Mouse (Mus musculus) kidney, embryonic 16.5 days (tissue): ENCODE data around the gene Lhfpl4. TPM values are rescaled to one million over a fixed set of nuclear protein-coding genes. Genes with fewer than 3 reads are reported as not detected.

Experiments used
- ATAC-seq: fragments of 200-750 bp; cut with Nextera tagmentation; 2 replicates; pipeline ENCODE4 v1.8.0; 2017; ENCODE audit warnings: moderate TSS enrichment; ENCODE audit not compliant: low FRiP score, low TSS enrichment
- H3K27ac ChIP-seq: fragments of 300-500 bp; sonication (generic); 2 replicates; pipeline ENCODE4 v1.5.1; 2014; ENCODE audit warnings: low read length
- H3K27me3 ChIP-seq: fragments of 300-500 bp; sonication (generic); 2 replicates; pipeline ENCODE4 v1.6.1; 2014; ENCODE audit warnings: low read length, control low read depth, mixed read lengths; ENCODE audit not compliant: insufficient read depth
- H3K36me3 ChIP-seq: fragments of 300-500 bp; sonication (generic); 2 replicates; pipeline ENCODE4 v1.6.1; 2014; ENCODE audit warnings: low read length, control low read depth, mixed read lengths; ENCODE audit not compliant: insufficient read depth
- H3K4me1 ChIP-seq: fragments of 300-500 bp; sonication (generic); 2 replicates; pipeline ENCODE4 v1.6.1; 2014; ENCODE audit warnings: low read length, control low read depth, mixed read lengths; ENCODE audit not compliant: insufficient read depth
- H3K4me2 ChIP-seq: fragments of 300-500 bp; sonication (generic); replicated peaks from 2 replicates; pipeline ENCODE4 v1.6.1; 2014; ENCODE audit warnings: low read depth, low read length
- H3K4me3 ChIP-seq: fragments of 300-500 bp; sonication (generic); 2 replicates; pipeline ENCODE4 v1.5.1; 2014; ENCODE audit warnings: mild to moderate bottlenecking, low read length
- H3K9ac ChIP-seq: fragments of 300-500 bp; sonication (generic); replicated peaks from 2 replicates; pipeline ENCODE4 v1.6.1; 2014; ENCODE audit warnings: low read length
- H3K9me3 ChIP-seq: fragments of 300-500 bp; sonication (generic); 2 replicates; pipeline ENCODE4 v1.6.1; 2016; ENCODE audit warnings: low read length, control low read depth
- WGBS: fragments of 180-500 bp; shearing (Covaris S2); extraction: QIAGEN DNeasy Blood & Tissue Kit; methylation state at CpG from one replicate; pipeline ENCODE4 v1.1.7; 2014; 5-methylcytosine and 5-hydroxymethylcytosine counted together
- polyA plus RNA-seq: library from polyadenylated mRNA; unstranded; fragments of >200 nt; fragmentation: Nextera tagmentation; extraction: Ambion mirVana; gene quantifications from 2 replicates; pipeline ENCODE4 v1.2.1, GENCODE M21; 2015

Gene Lhfpl4
- polyA plus RNA-seq: 0.60 and 0.94 TPM in 2 replicates

- Histone ChIP-seq H3K4me1 (peaks cover 12% of the 10 kb centered on the region), H3K36me3 (no peaks in the 10 kb centered on the region), H3K4me2 (peak within 1 kb of the TSS; percentile 82), H3K9ac (peak within 1 kb of the TSS; percentile 1; the same call in 1 of the 2 replicates), H3K27me3 (peaks cover 43% of the 10 kb centered on the region), H3K4me3 (peak within 1 kb of the TSS; percentile 51), H3K27ac (no peak within 1 kb of the TSS), H3K9me3 (no peaks in the 10 kb centered on the region)
- WGBS: under 1% methylated on average over 48 of the region's 66 CpGs
- peak; percentile 63; the same call in 1 of the 2 replicates for ATAC-seq
Measured at GRCm38 (mm10) chr6:113194841-113195595, at the start of gene Lhfpl4. Gene Lhfpl4, minus strand, starts transcription at chr6:113195384.

- Histone ChIP-seq H3K9ac (no peak overlapping the region), H3K9me3 (no peaks in the 10 kb centered on the region), H3K27me3 (no peaks in the 10 kb centered on the region), H3K36me3 (peaks cover 16% of the 10 kb centered on the region), H3K4me2 (no peak overlapping the region), H3K4me3 (no peak overlapping the region), H3K27ac (no peak overlapping the region), H3K4me1 (peaks cover 11% of the 10 kb centered on the region)
- WGBS: 63% methylated on average over 1 of the region's 1 CpGs
- no peak for ATAC-seq
Measured at GRCm38 (mm10) chr6:113242753-113243152, 47.6 kb upstream of the Lhfpl4 start.

GRCm38 (mm10) chr6:113238442-113238841 is 43.3 kb upstream of the Lhfpl4 start:
- H3K4me1 ChIP-seq: peaks cover 11% of the 10 kb centered on the region
- WGBS: 33% methylated on average over 6 of the region's 6 CpGs
- H3K4me2 ChIP-seq: peak overlapping the region; percentile 81
- H3K9ac ChIP-seq: peak overlapping the region; percentile 89
- H3K36me3 ChIP-seq: peaks cover 10% of the 10 kb centered on the region
- ATAC-seq: no peak
- peak overlapping the region; percentile 98 for H3K4me3 ChIP-seq
- no peaks in the 10 kb centered on the region for H3K9me3 ChIP-seq
- H3K27me3 ChIP-seq: no peaks in the 10 kb centered on the region
- no peak overlapping the region for H3K27ac ChIP-seq

GRCm38 (mm10) chr6:113237542-113238270 is 42.5 kb upstream of the Lhfpl4 start, which contains the start of gene Mtmr14:
Gene Mtmr14, plus strand, starts transcription at chr6:113237843.
- under 1% methylated on average over 55 of the region's 55 CpGs for WGBS

GRCm38 (mm10) chr6:113235141-113235540 is 40.0 kb upstream of the Lhfpl4 start:
- Histone ChIP-seq H3K9ac (no peak overlapping the region), H3K4me3 (no peak overlapping the region), H3K9me3 (peaks cover 4% of the 10 kb centered on the region; the same call in 1 of the 2 replicates), H3K27me3 (no peaks in the 10 kb centered on the region), H3K27ac (no peak overlapping the region), H3K4me1 (peaks cover 11% of the 10 kb centered on the region), H3K36me3 (0 out of 2 replicates have a peak, but pooled peaks cover under 1% of the 10 kb centered on the region), H3K4me2 (no peak overlapping the region)
- ATAC-seq: no peak
- 66% methylated on average over 5 of the region's 5 CpGs for WGBS

More at GRCm38 (mm10) chr6:113237542-113238270, 42.5 kb upstream of the Lhfpl4 start, which contains the start of gene Mtmr14:
- Histone ChIP-seq H3K27me3 (no peaks in the 10 kb centered on the region), H3K4me2 (peak within 1 kb of the TSS; percentile 81), H3K9me3 (no peaks in the 10 kb centered on the region), H3K4me3 (peak within 1 kb of the TSS; percentile 98), H3K9ac (peak within 1 kb of the TSS; percentile 89), H3K4me1 (peaks cover 11% of the 10 kb centered on the region), H3K36me3 (peaks cover 10% of the 10 kb centered on the region), H3K27ac (peak within 1 kb of the TSS; percentile 43; the same call in 1 of the 2 replicates)
- peak; percentile 99 for ATAC-seq

GRCm38 (mm10) chr6:113226705-113227104 is 31.5 kb upstream of the Lhfpl4 start:
- Histone ChIP-seq H3K9ac (no peak overlapping the region), H3K27ac (no peak overlapping the region), H3K4me3 (no peak overlapping the region), H3K36me3 (no peaks in the 10 kb centered on the region), H3K27me3 (no peaks in the 10 kb centered on the region), H3K9me3 (peaks cover 4% of the 10 kb centered on the region; the same call in 1 of the 2 replicates), H3K4me2 (no peak overlapping the region), H3K4me1 (no peaks in the 10 kb centered on the region)
- no peak for ATAC-seq

GRCm38 (mm10) chr6:113225798-113226197 is 30.6 kb upstream of the Lhfpl4 start:
- Histone ChIP-seq H3K9me3 (peaks cover under 1% of the 10 kb centered on the region; the same call in 1 of the 2 replicates), H3K4me2 (no peak overlapping the region), H3K4me3 (no peak overlapping the region), H3K4me1 (no peaks in the 10 kb centered on the region), H3K36me3 (no peaks in the 10 kb centered on the region), H3K9ac (no peak overlapping the region), H3K27ac (no peak overlapping the region), H3K27me3 (no peaks in the 10 kb centered on the region)
- 68% methylated on average over 4 of the region's 4 CpGs for WGBS
- no peak for ATAC-seq

GRCm38 (mm10) chr6:113216280-113216679 is 21.1 kb upstream of the Lhfpl4 start:
- WGBS: 79% methylated on average over 2 of the region's 2 CpGs
- no peak overlapping the region for H3K4me3 ChIP-seq
- no peaks in the 10 kb centered on the region for H3K36me3 ChIP-seq
- 0 out of 2 replicates have a peak, but pooled peaks cover 3% of the 10 kb centered on the region for H3K9me3 ChIP-seq
- no peak overlapping the region for H3K4me2 ChIP-seq
- no peak overlapping the region for H3K9ac ChIP-seq
- no peaks in the 10 kb centered on the region for H3K27me3 ChIP-seq
- no peaks in the 10 kb centered on the region for H3K4me1 ChIP-seq
- no peak for ATAC-seq
- H3K27ac ChIP-seq: no peak overlapping the region

- peaks cover 12% of the 10 kb centered on the region for H3K4me1 ChIP-seq
- H3K27ac ChIP-seq: no peak overlapping the region
- no peak for ATAC-seq
- 17% methylated on average over 9 of the region's 9 CpGs for WGBS
- H3K4me3 ChIP-seq: peak overlapping the region; percentile 51; the same call in 1 of the 2 replicates
- H3K4me2 ChIP-seq: peak overlapping the region; percentile 82
- H3K9ac ChIP-seq: no peak overlapping the region
- H3K9me3 ChIP-seq: no peaks in the 10 kb centered on the region
- H3K27me3 ChIP-seq: peaks cover 43% of the 10 kb centered on the region
- no peaks in the 10 kb centered on the region for H3K36me3 ChIP-seq
Measured at GRCm38 (mm10) chr6:113195596-113195992, 410 bp upstream of the Lhfpl4 start.
